Mouse (Mus musculus) spleen, postnatal 10 days (tissue): ENCODE measurements around the gene Ccdc194.

Source experiments
- DNase-seq, 2 experiments: peaks; one replicate each; pipeline ENCODE4 v3.0.0; 2021 to 2022; ENCODE audit warnings: low spot score in 2 of 2

Ccdc194 gene

GRCm38 (mm10) chr8:71525226-71526050 is at the start of gene Ccdc194:
Gene Ccdc194, minus strand, starts transcription at chr8:71525711.
- no peak for DNase-seq

GRCm38 (mm10) chr8:71575020-71575419 is 49.5 kb upstream of the Ccdc194 start:
- no peak for DNase-seq

GRCm38 (mm10) chr8:71574426-71574825 is 48.9 kb upstream of the Ccdc194 start:
- DNase-seq, result no peak

- DNase-seq, result no peak
These were observed 47.5 kb upstream of the Ccdc194 start for GRCm38 (mm10) chr8:71572847-71573633.

GRCm38 (mm10) chr8:71572077-71572476 is 46.6 kb upstream of the Ccdc194 start:
- DNase-seq, result no peak

GRCm38 (mm10) chr8:71570291-71570954 is 44.9 kb upstream of the Ccdc194 start:
- peak; percentile 50 to 87 for DNase-seq

GRCm38 (mm10) chr8:71569366-71570290 is 44.1 kb upstream of the Ccdc194 start:
- peak; percentile 41 to 72 for DNase-seq

GRCm38 (mm10) chr8:71568941-71569340 is 43.4 kb upstream of the Ccdc194 start:
- no peak for DNase-seq

GRCm38 (mm10) chr8:71568387-71568937 is 43.0 kb upstream of the Ccdc194 start, which contains the start of gene Slc27a1:
Gene Slc27a1, plus strand, starts transcription at chr8:71568882.
- DNase-seq, result no peak

GRCm38 (mm10) chr8:71567587-71567986 is 42.1 kb upstream of the Ccdc194 start:
- no peak for DNase-seq

- no peak for DNase-seq
These were observed 41.0 kb upstream of the Ccdc194 start, which contains the start of gene Nxnl1 for GRCm38 (mm10) chr8:71566501-71566900. Gene Nxnl1, minus strand, starts transcription at chr8:71566601.

GRCm38 (mm10) chr8:71563992-71564391 is 38.5 kb upstream of the Ccdc194 start:
- DNase-seq, result no peak

- peak; percentile 73 to 89 for DNase-seq
These were observed 37.2 kb upstream of the Ccdc194 start for GRCm38 (mm10) chr8:71562751-71563150.

- peak; percentile 37 to 72 for DNase-seq
These were observed 35.9 kb upstream of the Ccdc194 start for GRCm38 (mm10) chr8:71561401-71561800.

GRCm38 (mm10) chr8:71560765-71561164 is 35.3 kb upstream of the Ccdc194 start:
- no peak for DNase-seq

- DNase-seq, result no peak
These were observed 34.6 kb upstream of the Ccdc194 start for GRCm38 (mm10) chr8:71560071-71560470.

- DNase-seq, result peak; percentile 52 to 83
These were observed 33.6 kb upstream of the Ccdc194 start for GRCm38 (mm10) chr8:71558958-71559690.

GRCm38 (mm10) chr8:71558071-71558957 is 32.8 kb upstream of the Ccdc194 start, which contains the start of gene Tmem221:
Gene Tmem221, minus strand, starts transcription at chr8:71558871.
- DNase-seq, result no peak

GRCm38 (mm10) chr8:71554644-71555043 is 29.1 kb upstream of the Ccdc194 start:
- no peak for DNase-seq
